In the genomic region with DNA sequence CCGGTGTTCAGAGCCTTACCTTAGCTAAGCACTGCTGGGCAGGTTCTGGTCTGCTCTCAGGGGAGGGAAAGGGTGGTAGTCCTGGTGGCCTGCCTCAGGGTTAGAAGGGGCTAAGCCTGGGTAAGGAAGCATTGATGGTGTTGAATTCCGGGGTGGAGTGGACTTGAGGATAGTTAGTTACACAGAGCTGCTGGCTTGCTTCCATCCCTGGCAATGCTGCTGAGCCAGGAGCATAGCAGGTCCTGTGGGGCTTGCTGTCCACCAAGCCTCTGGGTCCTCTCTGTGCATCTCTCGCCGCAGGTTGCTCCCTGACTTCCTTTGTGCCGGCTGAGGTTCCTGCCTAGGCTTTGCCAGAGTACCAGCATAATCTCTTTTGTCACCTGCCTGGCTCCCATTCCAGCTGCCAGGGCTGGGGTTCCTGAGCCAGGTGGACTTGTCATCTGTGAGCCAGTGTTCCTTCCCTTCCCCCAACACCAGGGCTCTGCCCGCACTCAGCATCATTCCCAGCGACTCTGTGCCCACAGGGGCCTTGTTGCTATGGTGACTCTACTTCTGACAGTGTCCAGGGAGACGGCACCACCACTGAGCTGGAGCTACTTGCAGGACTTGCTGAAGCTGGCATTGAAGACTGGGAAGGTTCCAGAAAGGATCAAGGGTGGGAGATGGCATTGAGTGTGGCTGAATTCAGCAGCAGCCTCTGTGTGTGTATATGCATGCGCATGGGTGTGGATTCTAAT, we compare ENCODE assay signal across 11 mouse cellular contexts.
DNase-seq lines count a peak whose midpoint lies in the region; ATAC-seq and TF ChIP-seq lines count a peak whose summit lies in the region.
"Had no signal": no experiment of that assay in that cellular context is flagged by ENCODE, and none has a peak within 500 bp of the region (broad histone marks: within the 10 kb centered on the region; RNA-seq: fewer than 3 reads in every experiment).

No protein-coding gene starts in this region.

- H3K9me3 ChIP-seq in forebrain, embryonic 14.5 days (replicated peaks; ENCODE audit: control insufficient read depth, low read length) = no peaks in the 10 kb centered on the region
- H3K9me3 ChIP-seq in midbrain, embryonic 15.5 days = no peaks in the 10 kb centered on the region
- H3K9me3 ChIP-seq: limb, embryonic 13.5 days had no signal

- TF ChIP-seq POLR2A in brain, embryonic 14.5 days (IDR thresholded peaks at IDR 0.05; ENCODE audit: borderline replicate concordance, extremely low read depth, insufficient read depth, insufficient read length, poor library complexity, severe bottlenecking) = no peak

- H3K4me3 ChIP-seq in layer of hippocampus, adult 2 months = no peak overlapping the region
- no peak overlapping the region for H3K4me3 ChIP-seq in forebrain, embryonic 14.5 days (ENCODE audit: low read depth, low read length)
- H3K4me3 ChIP-seq in midbrain, embryonic 15.5 days = no peak overlapping the region
- H3K4me3 ChIP-seq: limb, embryonic 13.5 days had no signal

- H3K27me3 ChIP-seq in forebrain, embryonic 14.5 days (replicated peaks; ENCODE audit: control insufficient read depth, insufficient read depth, low read length) = no peaks in the 10 kb centered on the region
- H3K27me3 ChIP-seq in midbrain, embryonic 15.5 days (replicated peaks) = 0 out of 2 replicates have a peak, but pooled peaks cover 4% of the 10 kb centered on the region
- H3K27me3 ChIP-seq: Patski had no signal

- no peak overlapping the region for H3K9ac ChIP-seq in forebrain, embryonic 14.5 days (ENCODE audit: low read length)
- no peak overlapping the region for H3K9ac ChIP-seq in midbrain, embryonic 15.5 days
- H3K9ac ChIP-seq: limb, embryonic 13.5 days had no signal

- peaks cover 16% of the 10 kb centered on the region; the same call in 1 of the 2 replicates for H3K4me1 ChIP-seq in forebrain, embryonic 14.5 days (ENCODE audit: control insufficient read depth, insufficient read depth, low read length)
- peaks cover 48% of the 10 kb centered on the region for H3K4me1 ChIP-seq in midbrain, embryonic 15.5 days

- peak overlapping the region; percentile 36; the same call in 1 of the 2 replicates for H3K27ac ChIP-seq in layer of hippocampus, adult 2 months
- H3K27ac ChIP-seq in forebrain, embryonic 14.5 days (ENCODE audit: low read depth, low read length) = no peak overlapping the region
- peak overlapping the region; percentile 51 for H3K27ac ChIP-seq in midbrain, embryonic 15.5 days
- H3K27ac ChIP-seq: limb, embryonic 13.5 days had no signal

- 0 out of 2 replicates have a peak, but pooled peaks have one; percentile 32 for ATAC-seq in forebrain, embryonic 14.5 days
- ATAC-seq in midbrain, embryonic 15.5 days (replicated peaks) = peak; percentile 54
- ATAC-seq: Patski had no signal

- intact Hi-C loops in heart, postnatal 10 days (cut with DNase I) = no loop called here

- H3K36me3 ChIP-seq in forebrain, embryonic 14.5 days (ENCODE audit: control insufficient read depth, insufficient read depth, low read length) = no peaks in the 10 kb centered on the region
- no peaks in the 10 kb centered on the region for H3K36me3 ChIP-seq in midbrain, embryonic 15.5 days (replicated peaks)
- H3K36me3 ChIP-seq: limb, embryonic 13.5 days had no signal

- no peak for TF ChIP-seq CTCF in layer of hippocampus, adult 2 months (conservative IDR thresholded peaks at IDR 0.05)
- no peak for TF ChIP-seq CTCF in brain, embryonic 14.5 days (IDR thresholded peaks at IDR 0.05; ENCODE audit: borderline replicate concordance, extremely low read depth, insufficient read depth, insufficient read length)

- 47% methylated on average over 9 of the region's 9 CpGs for WGBS in forebrain, embryonic 14.5 days
- WGBS in midbrain, embryonic 15.5 days = 37% methylated on average over 9 of the region's 9 CpGs

- no peak overlapping the region for H3K4me2 ChIP-seq in forebrain, embryonic 14.5 days (ENCODE audit: low read length)
- no peak overlapping the region for H3K4me2 ChIP-seq in midbrain, embryonic 15.5 days
- H3K4me2 ChIP-seq: limb, embryonic 13.5 days had no signal

- DNase-seq in layer of hippocampus, adult 2 months (ENCODE audit: low spot score in 2 of 2) = no peak
- no peak for DNase-seq in layer of hippocampus, adult 8-10 months (ENCODE audit: low spot score in 2 of 2)
- peak; percentile 80 for DNase-seq in brain, embryonic 14.5 days (ENCODE audit: low read depth)
- DNase-seq in forebrain, embryonic 14.5 days (ENCODE audit: low spot score) = peak; percentile 49
- no peak for DNase-seq in kidney, postnatal 14 days
- DNase-seq in heart, postnatal 10 days = no peak
- DNase-seq: kidney, adult 2 months; lung, adult 18-20 months had no signal

Comparison
In these comparisons a context has a peak if more than half of its experiments do, and no peak if none do; other contexts are left out.
1. DNase-seq: peak in brain, embryonic 14.5 days (single experiment) and forebrain, embryonic 14.5 days (single experiment); none in layer of hippocampus, adult 2 months (0 of 2), layer of hippocampus, adult 8-10 months (0 of 2), kidney, postnatal 14 days (single experiment) and heart, postnatal 10 days (0 of 2).